Mouse (Mus musculus) heart, adult 18-20 months (tissue): ENCODE results near the gene Pipox. TPM values are rescaled to one million over a fixed set of nuclear protein-coding genes. Genes with fewer than 3 reads are reported as not detected.

Experiments used
- DNase-seq, 2 experiments: peaks; one replicate each; pipeline ENCODE4 v3.0.0; 2021 to 2022; ENCODE audit warnings: mixed read lengths in 1 of 2
- long read RNA-seq, 2 experiments: library from polyadenylated mRNA; stranded (forward); transcript quantifications; one replicate each; pipeline ENCODE4 v2.0.0; 2021
- total RNA-seq, 2 experiments: library from RNA; stranded (reverse); gene quantifications; 2 replicates each; pipeline ENCODE4 v1.2.3; 2021

The Pipox gene
- total RNA-seq = under 1 TPM; 0.50 to 0.87 TPM
- long read RNA-seq, experiment 1 = 0 reads
- long read RNA-seq, experiment 2 = 0 reads

GRCm38 (mm10) chr11:77893787-77894718 is at the start of gene Pipox:
TSS of gene Pipox (minus strand) at chr11:77894096.
- DNase-seq = peak; percentile 86

GRCm38 (mm10) chr11:77942230-77942629 is 48.3 kb upstream of the Pipox start:
- no peak for DNase-seq

- DNase-seq = no peak
Observed at GRCm38 (mm10) chr11:77937649-77938410, 43.9 kb upstream of the Pipox start.

GRCm38 (mm10) chr11:77936846-77937245 is 43.0 kb upstream of the Pipox start:
- no peak for DNase-seq

- DNase-seq = no peak
Observed at GRCm38 (mm10) chr11:77934568-77935311, 40.8 kb upstream of the Pipox start.

GRCm38 (mm10) chr11:77934111-77934521 is 40.2 kb upstream of the Pipox start:
- no peak for DNase-seq

GRCm38 (mm10) chr11:77932576-77932975 is 38.7 kb upstream of the Pipox start:
- DNase-seq = no peak

GRCm38 (mm10) chr11:77931541-77932433 is 37.9 kb upstream of the Pipox start:
- no peak for DNase-seq

GRCm38 (mm10) chr11:77930751-77931540 is 37.0 kb upstream of the Pipox start, which contains the start of gene Sez6:
TSS of gene Sez6 (plus strand) at chr11:77930800.
- peak; percentile 55 to 78 for DNase-seq

- no peak for DNase-seq
Observed at GRCm38 (mm10) chr11:77927837-77928236, 33.9 kb upstream of the Pipox start.

GRCm38 (mm10) chr11:77926666-77927065 is 32.8 kb upstream of the Pipox start:
- no peak for DNase-seq

GRCm38 (mm10) chr11:77925836-77926657 is 32.2 kb upstream of the Pipox start:
- no peak for DNase-seq

GRCm38 (mm10) chr11:77923285-77923684 is 29.4 kb upstream of the Pipox start:
- no peak for DNase-seq

- DNase-seq = no peak
Observed at GRCm38 (mm10) chr11:77917166-77917565, 23.3 kb upstream of the Pipox start.

- no peak for DNase-seq
Observed at GRCm38 (mm10) chr11:77916741-77917140, 22.8 kb upstream of the Pipox start.

GRCm38 (mm10) chr11:77914598-77915260 is 20.8 kb upstream of the Pipox start:
- no peak for DNase-seq

GRCm38 (mm10) chr11:77913505-77913904 is 19.6 kb upstream of the Pipox start:
- DNase-seq = no peak

GRCm38 (mm10) chr11:77909776-77910175 is 15.9 kb upstream of the Pipox start:
- no peak for DNase-seq

GRCm38 (mm10) chr11:77909376-77909775 is 15.5 kb upstream of the Pipox start:
- DNase-seq = no peak
